Mouse (Mus musculus) kidney, postnatal 0 days (tissue): ENCODE measurements around the gene Kdm5c. TPM values are rescaled to one million over a fixed set of nuclear protein-coding genes. Genes with fewer than 3 reads are reported as not detected.
"Not testable (repeated sequence)": the region's sequence is repeated elsewhere in the genome, so short reads cannot be mapped to it uniquely, and the experiment has no call there.

Experiments
- ATAC-seq: fragments of 200-750 bp; cut with Nextera tagmentation; replicated peaks from 2 replicates; pipeline ENCODE4 v1.8.0; 2017; ENCODE audit warnings: low read depth, moderate number of reproducible peaks, moderate TSS enrichment, moderate library complexity; ENCODE audit not compliant: low FRiP score
- DNase-seq: peaks from one replicate; pipeline ENCODE4 v3.0.0-alpha.2; 2016; ENCODE audit warnings: low spot score
- H3K27ac ChIP-seq: fragments of 300-500 bp; sonication (generic); 2 replicates; pipeline ENCODE4 v1.5.1; 2014; ENCODE audit warnings: mild to moderate bottlenecking
- H3K27me3 ChIP-seq: fragments of 300-500 bp; sonication (generic); 2 replicates; pipeline ENCODE4 v1.6.1; 2014; ENCODE audit warnings: low read length, mixed read lengths; ENCODE audit not compliant: insufficient read depth
- H3K36me3 ChIP-seq: fragments of 300-500 bp; sonication (generic); 2 replicates; pipeline ENCODE4 v1.6.1; 2014; ENCODE audit warnings: low read length, mixed read lengths; ENCODE audit not compliant: insufficient read depth
- H3K4me1 ChIP-seq: fragments of 300-500 bp; sonication (generic); replicated peaks from 2 replicates; pipeline ENCODE4 v1.6.1; 2014; ENCODE audit warnings: antibody characterized with exemption, low read length, mixed read lengths; ENCODE audit not compliant: insufficient read depth
- H3K4me2 ChIP-seq: fragments of 300-500 bp; sonication (generic); 2 replicates; pipeline ENCODE4 v1.6.1; 2014; ENCODE audit warnings: mild to moderate bottlenecking, low read length, moderate library complexity, mixed read lengths
- H3K4me3 ChIP-seq: fragments of 300-500 bp; sonication (generic); replicated peaks from 2 replicates; pipeline ENCODE4 v1.5.1; 2014; ENCODE audit warnings: low read depth, low read length
- H3K9ac ChIP-seq: fragments of 300-500 bp; sonication (generic); 2 replicates; pipeline ENCODE4 v1.6.1; 2014; ENCODE audit warnings: low read depth, low read length
- H3K9me3 ChIP-seq: fragments of 300-500 bp; sonication (generic); replicated peaks from 2 replicates; pipeline ENCODE4 v1.6.1; 2016; ENCODE audit warnings: low read length, inconsistent platforms, mixed read lengths
- CTCF ChIP-seq: IDR thresholded peaks from 2 replicates; pipeline ENCODE4 v1.5.1; 2016; ENCODE audit warnings: antibody characterized with exemption, low read depth, mild to moderate bottlenecking, moderate library complexity
- WGBS: fragments of 180-500 bp; shearing (Covaris S2); extraction: QIAGEN DNeasy Blood & Tissue Kit; methylation state at CpG from one replicate; pipeline ENCODE4 v1.1.7; 2014; 5-methylcytosine and 5-hydroxymethylcytosine counted together
- polyA plus RNA-seq: library from polyadenylated mRNA; unstranded; fragments of >200 nt; fragmentation: Nextera tagmentation; extraction: Ambion mirVana; gene quantifications from 2 replicates; pipeline ENCODE4 v1.2.1, GENCODE M21; 2015

Kdm5c gene
- polyA plus RNA-seq, 1 experiment from 2014 or later = 18.0 TPM

- no peaks in the 10 kb centered on the region for H3K27me3 ChIP-seq
- 96% methylated on average over 11 of the region's 11 CpGs for WGBS
- no peak for ATAC-seq
- H3K27ac ChIP-seq = no peak overlapping the region
- no peak overlapping the region for H3K4me3 ChIP-seq
- H3K9me3 ChIP-seq = no peaks in the 10 kb centered on the region
- H3K36me3 ChIP-seq = peaks cover 70% of the 10 kb centered on the region
- no peak for DNase-seq
- no peaks in the 10 kb centered on the region for H3K4me1 ChIP-seq
- no peak overlapping the region for H3K4me2 ChIP-seq
- H3K9ac ChIP-seq = no peak overlapping the region
- TF ChIP-seq CTCF = no peak
These were observed 38.4 kb downstream of the Kdm5c start for GRCm38 (mm10) chrX:152271189-152271588.

- no peaks in the 10 kb centered on the region for H3K4me1 ChIP-seq
- ATAC-seq (no peak), DNase-seq (no peak)
- no peak overlapping the region for H3K9ac ChIP-seq
- WGBS = 94% methylated on average over 6 of the region's 6 CpGs
- H3K9me3 ChIP-seq = no peaks in the 10 kb centered on the region
- no peaks in the 10 kb centered on the region for H3K27me3 ChIP-seq
- H3K4me3 ChIP-seq = no peak overlapping the region
- H3K36me3 ChIP-seq = peaks cover 12% of the 10 kb centered on the region; the same call in 1 of the 2 replicates
- no peak for TF ChIP-seq CTCF
- H3K4me2 ChIP-seq = no peak overlapping the region
- H3K27ac ChIP-seq = no peak overlapping the region
These were observed 46.6 kb downstream of the Kdm5c start for GRCm38 (mm10) chrX:152279384-152279783.

- Histone ChIP-seq H3K4me2 (no peak overlapping the region), H3K4me1 (no peaks in the 10 kb centered on the region), H3K27ac (no peak overlapping the region), H3K36me3 (no peaks in the 10 kb centered on the region), H3K9me3 (no peaks in the 10 kb centered on the region), H3K9ac (no peak overlapping the region), H3K27me3 (no peaks in the 10 kb centered on the region), H3K4me3 (no peak overlapping the region)
- TF ChIP-seq CTCF = no peak
- ATAC-seq (no peak), DNase-seq (no peak)
- 79% methylated on average over 3 of the region's 3 CpGs for WGBS
These were observed 51.9 kb downstream of the Kdm5c start for GRCm38 (mm10) chrX:152284746-152285145.

GRCm38 (mm10) chrX:152287026-152287425 lies 54.2 kb downstream of the Kdm5c start:
- H3K4me3 ChIP-seq, H3K4me1 ChIP-seq, H3K9me3 ChIP-seq, H3K27ac ChIP-seq, H3K27me3 ChIP-seq, H3K9ac ChIP-seq, DNase-seq, H3K4me2 ChIP-seq, H3K36me3 ChIP-seq, ATAC-seq: not testable (repeated sequence)
- 50% methylated on average over 1 of the region's 1 CpGs for WGBS

GRCm38 (mm10) chrX:152306224-152306623 lies 73.4 kb downstream of the Kdm5c start:
- ATAC-seq = no peak

GRCm38 (mm10) chrX:152307371-152307770 lies 74.6 kb downstream of the Kdm5c start:
- no peaks in the 10 kb centered on the region for H3K36me3 ChIP-seq
- H3K4me2 ChIP-seq = no peak overlapping the region
- no peaks in the 10 kb centered on the region for H3K4me1 ChIP-seq
- H3K9me3 ChIP-seq = no peaks in the 10 kb centered on the region
- no peak for TF ChIP-seq CTCF
- H3K27me3 ChIP-seq = no peaks in the 10 kb centered on the region
- DNase-seq (no peak), ATAC-seq (no peak)
- no peak overlapping the region for H3K4me3 ChIP-seq
- H3K27ac ChIP-seq = no peak overlapping the region
- no peak overlapping the region for H3K9ac ChIP-seq

More at GRCm38 (mm10) chrX:152306224-152306623, 73.4 kb downstream of the Kdm5c start:
- Histone ChIP-seq H3K4me2 (no peak overlapping the region), H3K9ac (no peak overlapping the region), H3K27me3 (no peaks in the 10 kb centered on the region), H3K4me3 (no peak overlapping the region), H3K27ac (no peak overlapping the region), H3K36me3 (no peaks in the 10 kb centered on the region), H3K9me3 (no peaks in the 10 kb centered on the region), H3K4me1 (no peaks in the 10 kb centered on the region)
- 78% methylated on average over 2 of the region's 2 CpGs for WGBS
- no peak for DNase-seq
- TF ChIP-seq CTCF = no peak

GRCm38 (mm10) chrX:152307942-152308341 lies 75.1 kb downstream of the Kdm5c start:
- Histone ChIP-seq H3K9me3 (no peaks in the 10 kb centered on the region), H3K27ac (no peak overlapping the region), H3K27me3 (no peaks in the 10 kb centered on the region), H3K36me3 (no peaks in the 10 kb centered on the region), H3K4me3 (no peak overlapping the region), H3K4me1 (no peaks in the 10 kb centered on the region), H3K4me2 (no peak overlapping the region), H3K9ac (no peak overlapping the region)
- DNase-seq (peak; percentile 47), ATAC-seq (no peak)
- 53% methylated on average over 2 of the region's 2 CpGs for WGBS
- TF ChIP-seq CTCF = peak; percentile 61
